Mouse (Mus musculus) c-Kit-positive CD71-positive TER-119-positive erythroid progenitor cells, embryonic 14.5 days (primary cell): Measurements from ENCODE around the gene Vwa5b1.

Experiments
- DNase-seq: peaks from one replicate; pipeline ENCODE4 v3.0.0-alpha.2; 2013; ENCODE audit warnings: low spot score

The Vwa5b1 gene

GRCm38 (mm10) chr4:138530011-138530410 is 105.7 kb downstream of the Vwa5b1 start:
- DNase-seq: no peak

GRCm38 (mm10) chr4:138525684-138526083 is 110.0 kb downstream of the Vwa5b1 start:
- DNase-seq: no peak

GRCm38 (mm10) chr4:138524769-138525168 is 110.9 kb downstream of the Vwa5b1 start:
- DNase-seq: no peak

GRCm38 (mm10) chr4:138523775-138524174 is 111.9 kb downstream of the Vwa5b1 start:
- DNase-seq: no peak

GRCm38 (mm10) chr4:138522296-138522695 is 113.4 kb downstream of the Vwa5b1 start:
- DNase-seq: no peak

- DNase-seq: no peak
Measured at GRCm38 (mm10) chr4:138517153-138517789, 118.4 kb downstream of the Vwa5b1 start.

GRCm38 (mm10) chr4:138516448-138516847 is 119.2 kb downstream of the Vwa5b1 start:
- DNase-seq: no peak
